Mouse (Mus musculus) Muller cell, postnatal 12 days (primary cell): ENCODE measurements at regions not wholly inside any gene's neighbourhood (a gene's known extent, or its start where the extent isn't known, plus 50 kb on each side); places are given as distances from the start of the nearest gene placed in this dataset.
A peak's percentile ranks its signal among the peaks of the same experiment; 100 is the strongest.

Experiments used
- DNase-seq: peaks from one replicate; pipeline ENCODE4 v3.0.0-alpha.2; 2015; ENCODE audit errors: inconsistent ontology term

DNA sequence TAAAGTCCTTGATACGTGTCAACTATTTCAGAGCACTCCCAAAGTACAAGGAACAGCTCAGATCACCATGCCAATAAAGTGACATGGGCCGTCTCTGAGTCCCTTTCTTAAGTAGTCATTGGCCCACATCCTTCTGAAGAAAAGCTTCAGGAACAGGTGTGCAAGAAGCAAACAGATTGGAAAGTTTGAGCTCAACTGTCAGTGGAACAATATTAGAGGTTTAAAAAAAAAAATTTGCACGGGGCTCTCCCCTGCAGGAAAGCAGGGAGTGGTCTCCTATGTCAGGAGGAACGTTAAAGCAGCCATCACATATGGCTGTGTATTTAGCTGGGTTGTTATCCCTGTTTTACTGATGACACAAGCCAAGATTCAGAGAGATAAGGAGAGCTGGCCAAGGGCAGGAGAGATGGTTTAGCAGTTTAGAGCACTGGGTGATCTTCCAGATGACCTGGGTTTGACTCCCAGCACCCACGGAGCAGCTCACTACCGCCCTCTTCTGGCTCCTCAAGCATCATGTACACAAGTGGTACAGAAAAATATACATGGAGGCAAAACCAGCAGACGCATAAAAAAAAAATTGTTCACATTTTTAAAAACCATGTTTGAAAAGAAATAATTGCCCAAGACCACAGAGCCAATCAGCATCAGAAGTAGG is 318.3 kb upstream of the Clint1 start:
- no peak for DNase-seq

DNA sequence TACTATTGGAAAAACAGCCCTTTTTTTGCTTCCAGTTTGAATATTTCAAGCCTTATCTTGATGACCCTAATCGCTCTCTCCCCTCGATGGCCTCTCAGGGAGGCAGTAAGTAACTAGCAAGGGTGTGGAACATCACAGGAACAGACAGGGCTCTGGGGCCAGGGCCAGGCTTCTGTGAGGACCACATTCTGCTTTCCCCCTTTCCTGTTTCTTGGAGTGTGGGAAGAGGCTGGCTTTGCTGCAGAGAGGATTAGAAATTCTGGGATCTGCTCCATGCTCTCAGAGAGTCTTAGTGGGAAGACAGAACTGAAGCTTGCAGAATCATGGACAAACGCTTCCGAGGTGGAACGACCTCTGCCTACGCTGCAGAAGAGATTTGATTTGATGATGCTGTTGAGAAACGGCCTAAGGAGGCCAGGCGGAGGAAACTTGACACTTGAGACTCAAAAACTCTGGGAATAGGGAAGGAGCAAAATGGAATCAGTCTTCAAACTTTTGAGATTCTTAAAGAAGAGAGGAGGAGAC is 316.3 kb upstream of the Clint1 start:
- DNase-seq, result no peak

DNA sequence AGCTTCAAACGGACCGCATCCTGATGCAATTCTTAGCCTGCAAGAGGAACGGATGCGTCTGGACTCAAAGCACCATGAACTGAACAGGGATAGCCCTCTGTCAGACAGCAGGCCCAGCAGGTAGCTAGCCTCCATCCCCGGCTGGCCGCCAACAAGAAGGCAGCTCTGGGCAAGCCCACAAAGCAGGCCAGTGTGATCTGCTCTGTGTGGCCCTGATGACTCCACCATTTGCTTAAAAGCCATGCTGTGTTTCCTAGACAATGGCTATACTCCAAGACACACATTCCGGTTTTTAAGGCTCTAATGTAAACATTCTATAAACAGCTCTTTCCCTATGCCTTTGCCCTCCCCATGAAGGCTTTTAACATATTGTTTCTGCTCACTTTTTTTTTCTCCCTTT is 313.8 kb upstream of the Clint1 start:
- peak; percentile 27 for DNase-seq

DNA sequence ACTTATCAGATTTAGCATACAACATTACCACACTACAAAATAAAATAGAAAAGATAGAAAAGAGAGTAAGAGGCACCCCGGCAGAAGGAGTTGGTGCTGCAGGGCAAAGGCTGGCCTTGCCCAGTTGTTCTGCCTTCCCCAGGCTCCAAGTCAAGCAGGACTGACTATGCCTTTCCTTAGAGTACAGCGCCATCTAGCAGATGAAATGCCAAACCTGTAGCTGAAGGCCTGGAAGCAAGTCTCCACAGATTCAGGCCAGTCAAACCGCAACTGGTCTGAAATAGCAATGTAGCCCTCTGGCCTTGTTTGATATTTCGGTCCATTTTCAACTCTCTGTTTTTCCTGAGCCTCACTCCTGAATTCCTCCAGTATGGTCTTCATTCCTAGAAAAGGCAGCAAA is 312.4 kb upstream of the Clint1 start:
- DNase-seq, result peak; percentile 69

DNA sequence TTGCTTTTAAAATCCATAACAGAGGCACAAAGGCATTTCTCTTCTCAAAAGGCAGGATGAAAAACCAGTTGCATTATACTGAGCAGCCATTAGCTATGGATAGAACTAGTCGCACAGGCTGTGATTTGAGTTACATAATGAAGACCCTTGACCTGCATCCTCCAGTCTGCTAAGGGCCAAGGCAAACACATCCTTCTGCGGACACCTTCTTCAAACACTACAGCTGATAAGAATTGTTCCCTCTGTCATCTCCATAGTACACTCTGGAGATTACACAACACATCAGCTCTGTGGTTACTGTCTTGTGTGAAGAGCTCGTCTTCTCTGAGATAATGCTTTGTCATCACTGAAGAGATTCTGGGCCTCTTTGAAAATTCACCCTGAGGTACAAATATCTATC is 307.3 kb upstream of the Clint1 start:
- no peak for DNase-seq

DNA sequence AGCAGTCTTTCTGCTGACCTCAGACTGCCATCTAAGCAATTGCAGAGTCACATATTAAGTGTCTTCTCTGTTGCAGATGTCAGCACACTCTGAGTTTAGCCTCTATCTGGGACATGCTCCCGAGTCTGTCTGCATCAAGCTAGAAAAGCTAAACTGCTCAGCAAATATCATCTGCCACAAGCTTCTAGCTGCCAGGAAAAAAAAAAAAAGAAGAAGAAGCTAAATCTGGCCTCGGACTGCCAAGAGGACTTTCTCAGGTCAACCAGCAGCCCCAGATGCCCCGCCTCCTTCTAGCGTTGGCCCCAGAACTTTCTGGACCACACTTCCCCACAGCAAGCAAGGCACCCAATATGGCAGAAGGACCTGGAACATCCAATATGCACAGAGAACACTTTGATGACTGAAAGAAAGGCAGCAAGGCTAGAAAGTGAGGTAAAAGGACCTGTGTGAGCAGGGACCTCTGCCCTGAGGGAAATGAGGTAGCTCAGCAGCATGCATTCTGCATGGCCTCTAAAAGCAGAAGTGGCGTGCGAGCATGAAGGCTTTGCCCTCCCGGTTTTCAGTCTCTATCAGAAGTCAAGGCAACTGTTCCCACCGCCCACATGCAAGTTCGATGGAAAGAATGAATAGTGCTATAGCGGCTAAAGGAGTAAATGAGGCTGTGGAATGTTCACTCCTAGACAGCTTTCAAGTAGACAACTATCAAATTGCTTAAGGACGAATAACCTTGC is 305.8 kb upstream of the Clint1 start:
- no peak for DNase-seq

DNA sequence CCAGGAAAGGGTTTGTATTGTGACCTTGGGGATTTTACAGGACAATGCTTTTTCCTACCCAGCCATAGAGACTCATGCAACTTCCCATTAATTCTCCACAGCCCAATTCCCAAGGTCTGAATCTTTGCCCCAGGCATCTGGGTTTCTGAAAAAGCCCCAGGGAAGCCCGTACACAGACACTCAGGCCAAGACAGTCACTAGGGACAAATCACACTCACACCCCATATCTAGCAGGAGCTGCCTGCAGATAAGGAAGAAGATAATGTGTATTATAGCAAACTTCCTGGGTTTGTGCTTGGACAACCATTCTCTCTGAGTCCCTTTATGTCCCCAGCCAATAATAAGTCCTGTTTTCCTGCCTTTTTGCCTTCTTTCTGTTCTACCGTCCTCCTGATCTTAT is 305.0 kb upstream of the Clint1 start:
- DNase-seq, result no peak

DNA sequence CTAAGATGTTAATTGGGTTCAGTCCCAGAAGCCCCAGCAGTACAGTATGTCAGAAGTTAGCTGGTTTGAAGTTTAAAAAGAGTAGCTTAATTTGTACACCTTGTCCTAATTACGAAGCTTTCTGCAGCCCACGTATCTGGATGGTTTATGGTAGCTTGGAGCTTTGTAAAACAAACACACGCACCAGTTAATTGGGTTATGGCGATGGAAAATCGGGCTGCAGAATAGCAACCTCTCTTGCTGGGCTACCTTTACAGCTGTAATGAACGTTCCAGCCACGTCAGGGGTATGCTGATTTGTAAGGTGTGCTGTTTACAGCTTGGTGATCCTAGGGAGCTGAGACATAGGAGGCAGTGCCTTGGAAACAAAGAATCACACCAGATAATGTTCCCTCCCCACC is 301.5 kb upstream of the Clint1 start:
- DNase-seq, result no peak

DNA sequence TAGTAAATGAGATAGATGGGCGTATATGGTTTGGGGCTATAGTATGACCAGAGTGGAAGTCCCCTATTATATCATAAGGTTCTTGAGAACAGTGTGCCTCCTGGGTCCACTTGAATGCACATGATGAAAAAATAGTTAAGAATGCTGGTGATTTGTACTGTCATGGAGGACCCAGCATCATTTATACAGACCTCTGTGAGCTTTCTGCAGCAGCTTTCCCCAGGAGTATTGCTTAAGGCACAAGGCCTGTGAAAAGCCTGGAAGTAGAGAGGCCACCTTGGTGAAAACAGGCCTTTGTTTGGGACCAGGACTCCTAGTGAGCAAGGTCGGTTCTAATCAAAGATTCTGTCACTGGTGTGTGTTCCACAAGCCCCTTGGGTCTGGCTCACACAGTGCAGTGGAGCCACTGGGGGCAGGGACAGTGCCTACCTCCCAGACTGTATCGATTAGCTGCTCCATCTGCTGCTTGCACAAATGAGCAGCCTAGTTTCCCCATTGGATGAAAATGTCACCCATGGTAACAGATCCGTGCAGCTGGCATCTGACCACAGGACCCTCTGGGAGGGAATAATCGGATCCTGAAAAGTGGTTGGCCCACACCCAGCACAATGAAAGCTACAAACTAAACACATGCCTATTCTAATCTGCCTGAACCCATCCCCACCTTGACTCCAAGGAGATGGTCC is 274.2 kb upstream of the Clint1 start:
- DNase-seq, result no peak

DNA sequence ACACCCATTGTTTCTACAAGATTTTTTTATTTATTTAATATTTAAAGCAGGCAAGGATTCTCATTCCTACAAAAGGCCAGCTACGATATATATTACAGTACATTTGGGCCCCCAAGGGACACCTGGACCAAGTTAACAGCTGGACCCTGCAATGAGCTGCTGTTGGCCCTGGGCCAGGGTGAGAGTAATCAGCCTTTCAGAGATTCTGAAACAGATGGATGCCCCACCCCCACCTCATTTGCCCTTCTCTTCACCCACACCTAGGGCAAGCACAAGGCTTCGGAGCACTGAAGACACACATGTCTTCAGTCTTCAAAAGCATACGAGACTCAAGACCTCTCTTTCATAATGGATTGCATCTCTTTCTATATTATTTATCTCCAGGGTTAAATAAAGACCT is 259.5 kb upstream of the Clint1 start:
- DNase-seq, result no peak

DNA sequence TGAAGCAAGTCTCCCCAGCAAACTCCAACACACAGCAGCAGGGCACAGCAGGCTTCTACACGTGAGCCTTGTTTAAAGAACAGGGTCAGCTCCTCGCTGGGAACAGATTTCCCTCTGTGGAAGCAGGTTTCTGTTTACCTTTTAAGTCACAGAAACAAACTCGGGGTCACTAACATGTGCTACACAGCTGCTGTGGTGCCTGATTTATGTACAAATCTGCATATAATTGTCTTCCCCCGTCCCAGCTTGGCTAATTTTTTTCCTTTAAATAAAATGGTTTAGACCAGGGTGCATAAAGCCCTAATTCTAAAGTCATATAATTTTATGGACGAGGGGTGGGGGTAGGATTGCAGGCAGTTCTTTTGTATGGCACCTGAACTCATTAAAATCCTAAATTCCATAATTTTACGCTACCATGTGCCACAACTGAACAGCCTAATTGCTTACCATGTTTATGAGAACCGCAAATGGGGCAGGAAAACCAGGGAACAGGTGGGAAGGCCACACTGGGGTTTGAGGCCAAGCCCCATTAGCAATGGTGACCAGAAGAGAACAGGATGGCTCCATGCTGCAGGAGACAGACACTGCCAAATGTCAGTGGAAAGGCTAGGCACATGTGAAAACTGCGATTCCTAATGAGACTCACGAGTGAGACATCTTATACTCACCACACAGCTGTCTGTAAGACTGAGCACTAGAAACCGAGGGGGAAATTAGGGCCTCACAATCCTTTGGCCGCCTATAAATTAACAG is 258.8 kb upstream of the Clint1 start:
- DNase-seq, result no peak

DNA sequence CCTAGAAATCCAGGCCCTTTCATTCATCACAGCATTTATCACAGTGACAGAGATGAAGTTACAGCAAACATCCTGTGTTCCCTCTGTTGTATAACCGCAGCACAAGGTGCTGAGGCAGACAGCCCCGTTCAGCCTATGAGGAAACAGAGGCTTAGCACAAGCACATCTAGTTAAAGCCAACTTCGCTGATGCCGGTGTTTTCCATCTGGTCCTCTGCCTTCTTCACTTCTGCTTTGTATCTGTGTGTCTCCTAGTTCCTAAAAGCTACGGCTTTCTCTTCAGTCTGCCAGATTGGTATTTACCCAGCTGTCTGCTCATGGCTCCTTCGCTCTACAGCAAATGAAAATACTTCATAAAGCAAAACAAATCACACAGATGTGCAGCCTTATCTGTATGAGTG is 256.5 kb upstream of the Clint1 start:
- no peak for DNase-seq

DNA sequence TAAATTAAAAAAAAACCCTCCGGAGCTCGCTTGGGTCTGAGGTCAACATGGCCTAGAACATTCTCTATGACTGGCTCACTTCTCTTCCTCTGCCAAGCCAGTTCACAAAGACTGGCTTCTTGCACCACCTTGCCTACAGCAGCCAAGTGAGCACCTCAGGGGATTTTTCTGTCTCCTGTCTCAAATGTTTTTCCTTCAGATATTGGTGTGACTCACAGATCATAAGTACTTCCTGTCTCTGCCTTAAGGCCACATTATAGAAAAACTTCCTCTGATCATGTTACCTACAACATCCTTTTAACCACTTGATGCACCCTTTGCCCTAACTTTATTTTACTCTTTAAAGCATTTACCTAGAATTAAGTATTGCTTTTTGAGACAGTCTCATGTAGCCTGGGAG is 230.0 kb upstream of the Clint1 start:
- no peak for DNase-seq

DNA sequence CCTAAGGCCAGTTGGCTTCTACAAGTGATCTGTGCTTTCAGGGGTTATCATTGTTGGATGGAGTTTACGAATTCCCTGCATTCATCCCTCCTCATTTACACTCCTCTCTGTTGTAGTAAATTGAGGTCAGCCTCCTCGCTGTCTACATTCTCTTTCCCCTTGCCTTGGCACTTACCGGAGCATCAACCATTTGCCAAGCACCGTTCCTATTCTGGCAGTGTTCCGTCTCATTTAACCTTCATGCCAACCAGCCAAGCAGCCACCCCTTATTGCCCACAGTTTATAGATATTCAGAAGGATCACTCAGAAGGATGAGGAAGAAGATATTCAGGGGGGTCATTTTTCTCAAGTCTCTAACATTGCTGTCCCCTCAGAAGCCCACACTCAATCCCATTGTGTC is 229.2 kb upstream of the Clint1 start:
- DNase-seq, result peak; percentile 30

DNA sequence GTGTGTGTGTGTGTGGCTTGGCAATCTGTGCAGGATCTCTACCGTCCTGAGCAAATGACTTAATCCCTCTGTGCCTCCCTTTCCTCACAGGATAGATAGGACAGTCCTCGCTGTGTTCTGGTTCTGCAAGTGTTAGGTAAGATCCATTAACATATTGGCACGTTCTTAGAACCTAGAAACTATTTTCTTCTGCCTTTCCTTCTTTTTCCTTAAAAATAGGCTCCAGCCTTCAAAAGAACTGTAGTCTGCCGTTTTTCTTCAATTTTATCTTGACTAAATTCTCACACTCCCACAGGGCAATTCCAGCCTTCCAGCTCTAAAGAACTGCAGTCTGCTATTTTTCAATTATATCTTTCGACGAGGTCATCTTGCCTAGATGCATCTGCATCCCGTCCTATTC is 227.6 kb upstream of the Clint1 start:
- no peak for DNase-seq

DNA sequence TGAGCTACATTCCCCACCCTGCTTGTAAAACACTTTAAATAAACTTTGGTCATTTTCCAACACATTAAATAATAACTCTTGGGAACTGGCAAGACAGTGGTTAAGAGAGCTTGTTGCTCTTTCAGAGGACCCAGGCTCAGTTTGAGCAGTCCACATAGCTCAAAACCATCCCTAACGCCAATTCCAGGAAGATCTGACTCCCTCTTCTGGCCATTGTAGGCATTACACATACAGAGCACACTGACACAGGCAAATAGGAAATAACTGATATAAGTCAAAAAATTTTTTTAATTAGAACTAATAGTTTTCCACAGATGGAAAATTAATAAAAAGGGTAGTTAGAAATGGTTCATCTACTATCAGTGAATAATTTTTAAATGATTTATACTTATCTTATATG is 222.6 kb upstream of the Clint1 start:
- no peak for DNase-seq

DNA sequence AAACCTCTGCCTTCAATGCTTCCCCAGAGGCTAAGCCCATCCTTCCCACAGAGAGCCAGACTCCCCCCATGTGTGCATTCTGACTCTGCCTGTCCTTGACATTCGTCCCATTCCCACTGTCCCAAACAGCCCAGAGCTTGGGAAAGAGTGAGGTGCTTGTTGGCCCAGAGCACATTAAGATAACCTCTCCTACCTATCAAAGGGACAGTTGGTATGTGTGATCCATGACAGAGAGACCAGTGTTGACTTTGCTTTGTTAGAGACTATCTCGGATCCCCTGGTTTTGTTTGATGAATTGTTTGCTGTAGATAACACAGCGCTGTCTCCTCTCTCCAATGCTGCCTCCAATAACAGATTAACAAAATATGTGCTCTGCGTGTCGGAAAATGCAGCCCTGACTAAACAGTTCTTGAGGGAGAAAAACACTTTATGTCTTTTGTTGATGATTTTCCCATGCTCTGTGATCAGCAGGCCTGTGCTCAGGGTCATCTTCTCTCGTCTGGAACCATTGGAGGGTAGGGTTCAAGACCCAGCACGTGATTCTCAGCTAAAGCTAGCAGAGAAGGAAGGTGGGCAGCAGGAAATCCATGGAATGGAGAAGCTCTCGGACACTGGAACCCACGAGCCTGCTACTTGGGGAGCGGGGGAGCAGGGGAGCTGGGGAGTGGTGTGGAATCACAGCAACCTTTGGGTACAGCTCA is 217.2 kb upstream of the Clint1 start:
- no peak for DNase-seq

DNA sequence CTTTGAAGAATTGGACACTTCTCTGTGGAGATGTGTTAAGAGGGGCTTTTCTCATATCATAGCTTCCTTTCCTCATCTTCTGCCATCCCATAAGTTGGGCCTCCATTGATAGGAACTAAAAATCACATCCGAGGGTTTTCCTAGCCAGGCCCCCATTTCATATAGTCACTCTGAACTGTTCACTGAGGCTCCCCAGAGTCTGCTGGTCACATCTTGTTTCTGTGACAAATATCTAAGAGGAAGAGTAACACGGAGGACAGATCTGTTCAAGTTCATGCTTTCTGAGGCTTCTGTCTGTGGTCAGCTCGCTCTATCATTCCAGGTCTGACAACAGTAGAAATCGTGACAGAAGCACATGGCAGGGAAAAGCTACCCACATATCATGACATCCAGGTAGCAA is 216.0 kb upstream of the Clint1 start:
- DNase-seq, result no peak

DNA sequence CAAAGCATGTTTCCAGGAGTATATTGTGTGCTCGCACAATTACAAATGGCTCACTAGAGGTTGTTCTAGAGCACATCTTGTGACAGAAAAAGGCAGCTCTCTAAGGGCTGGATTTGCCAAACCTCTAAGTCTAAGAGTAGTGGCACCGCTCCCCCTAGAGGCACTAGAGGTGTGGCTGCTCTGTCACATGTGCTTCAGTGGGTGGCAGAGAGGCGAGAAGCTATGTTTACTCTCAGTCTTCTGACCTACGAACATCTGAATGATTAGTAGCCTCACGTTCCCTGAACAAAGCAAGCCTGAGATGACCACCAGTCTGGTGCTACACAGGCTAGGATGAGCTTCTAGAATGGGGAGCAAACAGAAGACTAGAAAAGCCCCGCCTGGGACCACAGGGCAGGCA is 212.6 kb upstream of the Clint1 start:
- no peak for DNase-seq

DNA sequence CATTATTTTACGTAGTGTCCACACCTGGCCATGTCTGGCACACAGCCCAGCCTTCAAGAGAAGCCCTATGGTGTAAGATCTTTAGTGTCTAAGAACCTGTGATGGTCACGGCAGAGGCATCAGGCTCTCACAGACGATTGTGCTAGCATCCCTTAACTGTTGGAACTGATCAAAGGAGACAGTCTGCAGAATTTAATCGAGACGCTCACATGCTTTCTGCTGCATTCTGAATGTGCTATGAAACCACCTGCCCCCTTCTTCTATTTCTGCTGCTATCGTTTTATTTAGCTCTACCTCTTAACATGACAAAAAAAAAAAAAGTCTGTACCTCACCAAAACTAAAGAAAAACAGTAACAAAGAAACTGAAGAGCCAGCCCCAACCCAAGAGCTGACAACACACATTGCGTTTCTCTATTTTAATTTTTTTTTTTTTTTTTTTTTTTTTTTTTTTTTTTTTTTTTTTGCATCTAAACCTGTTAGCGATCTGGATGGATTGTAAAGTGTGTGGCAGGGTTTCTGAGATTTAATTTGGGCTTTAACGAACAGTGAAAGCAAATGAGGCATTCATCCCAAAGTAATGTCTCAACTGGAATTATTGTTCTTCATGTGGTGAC is 209.6 kb upstream of the Clint1 start:
- DNase-seq, result no peak
